Comparison of ENCODE assay signal across 14 mouse cellular contexts in genomic region chr13:101450501-101450900, GRCm38 (mm10).
A peak's percentile ranks its signal among the peaks of the same experiment; 100 is the strongest.
DNase-seq lines count a peak whose midpoint lies in the region; ATAC-seq lines count a peak whose summit lies in the region.
"Had no signal": no experiment of that assay in that cellular context is flagged by ENCODE, and none has a peak within 500 bp of the region (broad histone marks: within the 10 kb centered on the region; RNA-seq: fewer than 3 reads in every experiment).

No protein-coding gene starts in this region.

- peak; percentile 52 for DNase-seq in right cerebral cortex, adult 18-20 months
- no peak for DNase-seq in right cerebral cortex, postnatal 14 days
- DNase-seq in cerebellum, postnatal 14 days, result peak; percentile 5 to 46
- peak; percentile 29 to 49 for DNase-seq in left cerebral cortex, adult 18-20 months (ENCODE audit: low spot score in 2 of 2)
- peak; percentile 80 for DNase-seq in telencephalon, adult 2 months (ENCODE audit: low read depth, low spot score)
- DNase-seq in heart, postnatal 36 days, result no peak
- DNase-seq in urinary bladder, postnatal 4 days (ENCODE audit: low spot score in 2 of 2), result no peak
- DNase-seq: adrenal gland, postnatal 10 days; gastrocnemius, postnatal 25 days; kidney, adult 18-20 months; liver, embryonic 13.5 days; lung, postnatal 14 days had no signal

- ATAC-seq in inflammation-experienced regulatory T-cells, adult 6 months, result no peak
- ATAC-seq: Patski had no signal

- intact Hi-C loops in heart, postnatal 36 days (cut with DNase I), result no loop called here

Comparison
In these comparisons a context has a peak if more than half of its experiments do, and no peak if none do; other contexts are left out.
1. DNase-seq: peak in right cerebral cortex, adult 18-20 months (single experiment), cerebellum, postnatal 14 days (2 of 2), left cerebral cortex, adult 18-20 months (2 of 2) and telencephalon, adult 2 months (single experiment); none in right cerebral cortex, postnatal 14 days (single experiment), heart, postnatal 36 days (0 of 2) and urinary bladder, postnatal 4 days (0 of 2).